Mouse (Mus musculus) liver, adult 2 months (tissue): ENCODE data around the gene 1700066M21Rik.

Experiments
- CTCF ChIP-seq: fragments of 200-500 bp; IDR thresholded peaks from 2 replicates; pipeline ENCODE4 v1.5.1; 2011; ENCODE audit warnings: low read depth, low read length, control low read depth
- POLR2A ChIP-seq: fragments of 200-500 bp; IDR thresholded peaks from 2 replicates; pipeline ENCODE4 v1.6.1; 2011; ENCODE audit warnings: low read length, control low read depth; ENCODE audit not compliant: insufficient read depth; ENCODE audit errors: extremely low read depth

DNA sequence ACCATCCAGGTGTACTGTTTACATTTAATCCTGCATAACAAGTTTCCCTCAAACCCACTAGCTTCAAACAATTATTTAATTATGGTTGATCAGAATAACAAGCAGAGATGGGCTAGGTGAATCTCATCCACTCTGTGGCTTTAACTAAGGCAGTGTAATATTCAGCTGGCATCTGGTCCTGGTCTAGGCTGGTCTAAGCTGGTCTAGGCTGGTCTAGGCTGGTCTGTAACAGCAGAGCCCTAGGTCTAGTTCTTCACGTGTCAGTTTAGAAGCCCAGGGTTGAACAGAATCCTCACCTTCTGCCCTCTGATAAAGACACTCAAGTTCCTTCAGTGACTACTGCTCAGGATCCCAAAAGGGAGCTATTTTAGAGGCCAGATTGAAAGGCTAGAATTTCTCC lies 25.5 kb upstream of the 1700066M21Rik start:
- no peak for TF ChIP-seq CTCF
- TF ChIP-seq POLR2A = no peak
